Comparison of ENCODE assay signal across 8 mouse cellular contexts in the genomic region with DNA sequence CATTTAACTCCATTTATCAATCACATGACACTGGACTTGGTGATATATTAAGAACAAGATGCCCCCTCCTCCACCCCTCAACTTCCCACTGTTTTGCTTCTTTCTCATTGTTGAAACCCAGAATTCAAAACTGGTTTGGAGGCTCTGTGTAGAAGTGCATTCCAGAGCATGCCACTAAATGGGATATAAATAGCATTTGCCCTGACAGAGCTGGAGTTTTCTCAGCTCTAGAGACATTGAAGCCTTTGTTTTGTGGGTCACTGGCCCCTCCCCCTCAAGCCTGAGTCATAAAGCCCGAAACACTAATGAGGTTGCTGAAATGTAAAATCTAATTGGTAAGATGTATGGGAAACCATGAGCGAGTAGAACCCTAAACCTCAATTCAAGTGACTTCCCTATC.
DNase-seq lines count a peak whose midpoint lies in the region; ATAC-seq and TF ChIP-seq lines count a peak whose summit lies in the region.

No protein-coding gene starts in this region.

- peak; percentile 25 for DNase-seq in cerebellum, adult 11-12 months
- DNase-seq in cerebellum, adult 11 months = no peak
- peak; percentile 18 for DNase-seq in kidney, postnatal 0 days (ENCODE audit: low spot score)
- no peak for DNase-seq in kidney, adult 9 months
- DNase-seq in embryo, embryonic 10.5 days (ENCODE audit: low spot score) = peak; percentile 66
- peak; percentile 32 for DNase-seq in kidney, postnatal 14 days
- no peak for DNase-seq in ovary, postnatal 36 days (ENCODE audit: low spot score)

- no peak overlapping the region for H3K4me3 ChIP-seq in kidney, postnatal 0 days (replicated peaks; ENCODE audit: low read depth, low read length)

- no peak overlapping the region for H3K9ac ChIP-seq in kidney, postnatal 0 days (ENCODE audit: low read depth, low read length)

- H3K4me1 ChIP-seq in kidney, postnatal 0 days (replicated peaks; ENCODE audit: insufficient read depth, low read length) = peaks cover 4% of the 10 kb centered on the region; the same call in 1 of the 2 replicates

- H3K27ac ChIP-seq in kidney, postnatal 0 days = 0 out of 2 replicates have a peak overlapping the region, but pooled peaks have one; percentile 32

- no peak overlapping the region for H3K4me2 ChIP-seq in kidney, postnatal 0 days (ENCODE audit: low read length)

- no peaks in the 10 kb centered on the region for H3K27me3 ChIP-seq in kidney, postnatal 0 days (ENCODE audit: insufficient read depth, low read length)

- 42% methylated on average over 2 of the region's 2 CpGs for WGBS in kidney, postnatal 0 days

- no peak for TF ChIP-seq CTCF in kidney, postnatal 0 days (IDR thresholded peaks at IDR 0.05; ENCODE audit: low read depth)

- no peaks in the 10 kb centered on the region for H3K9me3 ChIP-seq in kidney, postnatal 0 days (replicated peaks; ENCODE audit: low read length)

- no peak for ATAC-seq in kidney, postnatal 0 days (replicated peaks; ENCODE audit: low FRiP score, low read depth)
- no peak for ATAC-seq in granulocyte monocyte progenitor cell, adult 5-6 weeks (replicated peaks; ENCODE audit: poor library complexity, severe bottlenecking)

- no peaks in the 10 kb centered on the region for H3K36me3 ChIP-seq in kidney, postnatal 0 days (ENCODE audit: insufficient read depth, low read length)

Comparison
In these comparisons a context has a peak if more than half of its experiments do, and no peak if none do; other contexts are left out.
1. DNase-seq: peak in cerebellum, adult 11-12 months (single experiment), kidney, postnatal 0 days (single experiment), embryo, embryonic 10.5 days (single experiment) and kidney, postnatal 14 days (single experiment); none in cerebellum, adult 11 months (single experiment), kidney, adult 9 months (single experiment) and ovary, postnatal 36 days (single experiment).